Mouse (Mus musculus) kidney, adult 2 months (tissue): Measurements from ENCODE around the gene Klhl6. TPM values are rescaled to one million over a fixed set of nuclear protein-coding genes. Genes with fewer than 3 reads are reported as not detected.

ENCODE experiments used
- DNase-seq: peaks from one replicate; pipeline ENCODE4 v3.0.0; 2021
- H3K27ac ChIP-seq: fragments of 200-500 bp; 2 replicates; pipeline ENCODE4 v1.5.1; 2012; ENCODE audit warnings: low read depth, low read length, control low read depth, inconsistent platforms; ENCODE audit not compliant: insufficient read depth
- H3K27me3 ChIP-seq: fragments of 200-500 bp; replicated peaks from 2 replicates; pipeline ENCODE4 v1.6.1; 2012; ENCODE audit warnings: mild to moderate bottlenecking, moderate library complexity, low read length, inconsistent platforms; ENCODE audit not compliant: control insufficient read depth, insufficient read depth
- H3K36me3 ChIP-seq: fragments of 200-500 bp; 2 replicates; pipeline ENCODE4 v1.6.1; 2012; ENCODE audit warnings: mild to moderate bottlenecking, moderate library complexity, low read length, inconsistent platforms; ENCODE audit not compliant: control insufficient read depth, insufficient read depth
- H3K4me1 ChIP-seq: fragments of 200-500 bp; 2 replicates; pipeline ENCODE4 v1.6.1; 2011; ENCODE audit warnings: low read length; ENCODE audit not compliant: control insufficient read depth, insufficient read depth
- H3K4me3 ChIP-seq: fragments of 200-500 bp; 2 replicates; pipeline ENCODE4 v1.5.1; 2011; ENCODE audit warnings: mild to moderate bottlenecking, low read depth, low read length, control low read depth; ENCODE audit not compliant: insufficient read depth
- CTCF ChIP-seq: fragments of 200-500 bp; conservative IDR thresholded peaks from 2 replicates; pipeline ENCODE4 v1.5.1; 2011; ENCODE audit warnings: low read depth, mild to moderate bottlenecking, control low read depth, low read length, moderate library complexity, mixed read lengths; ENCODE audit not compliant: insufficient read depth, insufficient read length
- POLR2A ChIP-seq: fragments of 200-500 bp; IDR thresholded peaks from one replicate; pipeline ENCODE4 v1.6.1; 2011; ENCODE audit warnings: low read depth, low read length, control low read depth
- WGBS: fragments of 180-500 bp; shearing (Covaris S2); methylation state at CpG from one replicate; pipeline ENCODE4 v1.1.7; 2018; 5-methylcytosine and 5-hydroxymethylcytosine counted together
- polyA plus RNA-seq: library from polyadenylated mRNA; depleted of rRNA; stranded (reverse); fragments of >200 nt; gene quantifications from 2 replicates; pipeline ENCODE4 v1.2.3, GENCODE M21; 2012; rRNA removed

Klhl6 gene
- polyA plus RNA-seq, 1 experiment = 5.2 TPM

- Histone ChIP-seq H3K27me3 (no peaks in the 10 kb centered on the region), H3K4me3 (no peak overlapping the region), H3K4me1 (no peaks in the 10 kb centered on the region), H3K27ac (no peak overlapping the region), H3K36me3 (no peaks in the 10 kb centered on the region)
- TF ChIP-seq POLR2A (no peak), CTCF (no peak)
- no peak for DNase-seq
- 48% methylated on average over 3 of the region's 3 CpGs for WGBS
Observed at GRCm38 (mm10) chr16:19908291-19908690, 74.5 kb downstream of the Klhl6 start.

GRCm38 (mm10) chr16:19907103-19907502 is 75.7 kb downstream of the Klhl6 start:
- Histone ChIP-seq H3K27ac (no peak overlapping the region), H3K27me3 (no peaks in the 10 kb centered on the region), H3K4me3 (no peak overlapping the region), H3K36me3 (no peaks in the 10 kb centered on the region), H3K4me1 (no peaks in the 10 kb centered on the region)
- 39% methylated on average over 2 of the region's 2 CpGs for WGBS
- TF ChIP-seq POLR2A (no peak), CTCF (peak; percentile 40)
- DNase-seq = peak; percentile 52

- Histone ChIP-seq H3K4me3 (no peak overlapping the region), H3K27me3 (no peaks in the 10 kb centered on the region), H3K27ac (no peak overlapping the region), H3K4me1 (no peaks in the 10 kb centered on the region), H3K36me3 (no peaks in the 10 kb centered on the region)
- no peak for DNase-seq
- 57% methylated on average over 2 of the region's 2 CpGs for WGBS
- TF ChIP-seq POLR2A (no peak), CTCF (no peak)
Observed at GRCm38 (mm10) chr16:19904734-19905479, 77.9 kb downstream of the Klhl6 start.

GRCm38 (mm10) chr16:19903792-19904191 is 79.0 kb downstream of the Klhl6 start:
- no peaks in the 10 kb centered on the region for H3K36me3 ChIP-seq
- no peaks in the 10 kb centered on the region for H3K27me3 ChIP-seq
- no peak overlapping the region for H3K4me3 ChIP-seq
- no peak for TF ChIP-seq CTCF
- WGBS = 100% methylated on average over 1 of the region's 1 CpGs
- H3K4me1 ChIP-seq = no peaks in the 10 kb centered on the region
- H3K27ac ChIP-seq = no peak overlapping the region
- no peak for DNase-seq

Other genes starting within 250 kb of the Klhl6 start
- 0.15 and 0.84 TPM in 2 replicates for gene B3gnt5, start 222.8 kb downstream of the Klhl6 start, polyA plus RNA-seq
- gene Klhl24, start 114.5 kb upstream of the Klhl6 start, polyA plus RNA-seq = 19.2 and 23.3 TPM in 2 replicates
- 11.9 and 16.8 TPM in 2 replicates for gene Yeats2, start 158.0 kb upstream of the Klhl6 start, polyA plus RNA-seq